Mouse (Mus musculus) C2C12 (cell line): ENCODE measurements around the gene Atp6v1a. TPM values are rescaled to one million over a fixed set of nuclear protein-coding genes. Genes with fewer than 3 reads are reported as not detected.

ENCODE experiments used
- H3K27me3 ChIP-seq: one replicate; pipeline ENCODE4 v1.6.1; 2011; ENCODE audit not compliant: control insufficient read depth, insufficient read depth, insufficient read length
- H3K36me3 ChIP-seq: one replicate; pipeline ENCODE4 v1.6.1; 2011; ENCODE audit not compliant: control insufficient read depth, insufficient read depth
- H3K4me3 ChIP-seq: one replicate; pipeline ENCODE4 v1.5.1; 2011; ENCODE audit warnings: mild to moderate bottlenecking, control low read depth; ENCODE audit not compliant: poor library complexity, insufficient read depth, severe bottlenecking
- H3K79me2 ChIP-seq: one replicate; pipeline ENCODE4 v1.6.1; 2011; ENCODE audit not compliant: control insufficient read depth, insufficient read depth
- H3K79me3 ChIP-seq: one replicate; pipeline ENCODE4 v1.6.1; 2011; ENCODE audit warnings: low read depth, control low read depth
- H3ac ChIP-seq: one replicate; pipeline ENCODE3; 2011; ENCODE audit warnings: low read depth; ENCODE audit not compliant: control insufficient read depth, insufficient read length
- CEBPB ChIP-seq: IDR thresholded peaks from one replicate; pipeline ENCODE4 v1.6.1; 2011; ENCODE audit warnings: low read depth, mild to moderate bottlenecking, control low read depth, moderate library complexity
- CTCF ChIP-seq: IDR thresholded peaks from one replicate; pipeline ENCODE4 v1.5.1; 2011; ENCODE audit not compliant: control insufficient read depth, insufficient read depth, insufficient read length
- FOSL1 ChIP-seq: IDR thresholded peaks from one replicate; pipeline ENCODE4 v1.8.0; 2011; ENCODE audit warnings: mild to moderate bottlenecking, low read length; ENCODE audit not compliant: poor library complexity, insufficient read depth, severe bottlenecking
- MAX ChIP-seq: IDR thresholded peaks from one replicate; pipeline ENCODE4 v1.6.1; 2011; ENCODE audit warnings: mild to moderate bottlenecking, control low read depth
- MYOD1 ChIP-seq: IDR thresholded peaks from one replicate; pipeline ENCODE4 v1.6.1; 2011; ENCODE audit warnings: low read depth; ENCODE audit not compliant: control insufficient read depth, insufficient read length
- MYOG ChIP-seq: IDR thresholded peaks from one replicate; pipeline ENCODE4 v1.6.1; 2011; ENCODE audit not compliant: control insufficient read depth, insufficient read length; ENCODE audit errors: extremely low read depth
- USF1 ChIP-seq: IDR thresholded peaks from one replicate; pipeline ENCODE4 v1.6.1; 2011; ENCODE audit warnings: low read depth, mild to moderate bottlenecking, control low read depth, moderate library complexity
- polyA plus RNA-seq: library from polyadenylated mRNA; unstranded; fragments of >200 nt; fragmentation: generic; extraction: Trizol; gene quantifications from one replicate; pipeline ENCODE4 v1.2.1, GENCODE M21; 2012; ENCODE audit warnings: missing spikeins

Atp6v1a gene
- polyA plus RNA-seq, 1 experiment, result 29.1 TPM

DNA sequence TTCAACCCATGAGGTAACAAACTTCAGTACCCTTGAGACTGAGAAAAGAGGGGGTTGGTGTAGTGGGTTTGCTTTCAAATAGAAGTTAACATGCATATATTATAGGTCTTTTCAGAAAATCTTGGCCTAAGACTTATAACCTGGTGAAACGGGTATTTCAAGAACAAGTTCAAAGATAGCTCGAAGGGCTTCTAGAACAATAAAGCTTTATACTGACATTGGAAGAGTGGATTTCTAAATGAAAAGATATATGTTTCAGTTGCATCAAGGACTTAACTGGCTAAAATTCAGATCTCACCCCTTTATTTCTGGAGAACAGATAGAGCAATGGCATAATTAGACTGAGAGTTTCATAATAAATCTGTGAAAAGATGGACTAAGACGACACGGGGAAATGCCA lies 29.5 kb upstream of the Atp6v1a start:
- H3K27me3 ChIP-seq, result no peaks in the 10 kb centered on the region
- TF ChIP-seq CEBPB, result no peak
- TF ChIP-seq MYOG, result no peak
- no peak for TF ChIP-seq MYOD1
- no peak for TF ChIP-seq FOSL1
- no peak for TF ChIP-seq USF1
- no peak for TF ChIP-seq MAX
- TF ChIP-seq CTCF, result no peak
- H3K36me3 ChIP-seq, result no peaks in the 10 kb centered on the region
- peaks cover 4% of the 10 kb centered on the region for H3K79me2 ChIP-seq
- H3K79me3 ChIP-seq, result no peaks in the 10 kb centered on the region
- no peak overlapping the region for H3ac ChIP-seq
- no peak overlapping the region for H3K4me3 ChIP-seq

DNA sequence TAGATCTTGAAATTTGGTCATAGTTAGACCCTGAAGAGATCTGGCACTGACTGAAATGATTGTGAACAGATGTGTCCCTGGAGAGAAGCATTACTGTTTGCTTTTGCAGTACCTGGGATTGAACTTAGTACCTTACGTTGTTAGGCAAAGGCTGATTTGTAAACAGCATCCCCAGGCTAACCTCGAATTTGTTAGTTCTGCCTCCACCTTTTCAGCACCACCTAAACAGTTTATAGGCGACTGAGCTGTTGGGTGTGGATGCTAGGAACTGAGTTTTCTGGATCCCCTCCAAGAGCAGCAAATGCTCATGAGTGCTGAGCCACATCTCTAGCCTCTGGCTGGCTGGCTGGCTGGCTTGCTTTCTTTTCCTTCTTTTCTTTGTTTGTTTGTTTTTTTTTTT lies 25.7 kb upstream of the Atp6v1a start:
- TF ChIP-seq MYOG (no peak), CEBPB (no peak), MYOD1 (no peak), FOSL1 (no peak), CTCF (no peak), MAX (no peak), USF1 (no peak)
- H3K36me3 ChIP-seq, result peaks cover 33% of the 10 kb centered on the region
- no peak overlapping the region for H3ac ChIP-seq
- H3K27me3 ChIP-seq, result no peaks in the 10 kb centered on the region
- H3K79me2 ChIP-seq, result no peaks in the 10 kb centered on the region
- H3K4me3 ChIP-seq, result no peak overlapping the region
- H3K79me3 ChIP-seq, result no peaks in the 10 kb centered on the region

DNA sequence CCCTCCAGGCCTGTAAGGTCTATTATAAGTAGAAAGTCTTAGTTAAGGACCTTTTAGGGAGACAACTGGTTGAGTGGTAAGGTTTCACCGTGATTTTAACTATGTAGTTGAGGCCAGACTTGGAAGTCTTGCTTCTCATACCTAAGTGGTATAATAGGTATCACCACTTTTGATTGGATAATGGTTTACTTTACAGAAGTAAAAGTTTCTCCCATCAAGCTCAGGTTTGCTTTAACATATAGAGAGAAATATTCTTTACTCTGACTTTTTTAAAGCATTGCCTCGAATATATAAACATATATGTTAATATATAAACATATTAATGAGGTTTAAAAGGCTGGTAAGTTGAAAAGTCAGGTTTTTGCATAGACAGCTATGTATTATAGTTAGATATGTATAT lies 24.3 kb upstream of the Atp6v1a start:
- Histone ChIP-seq H3K79me3 (peaks cover 2% of the 10 kb centered on the region), H3K36me3 (peaks cover 46% of the 10 kb centered on the region), H3K79me2 (no peaks in the 10 kb centered on the region), H3ac (no peak overlapping the region), H3K4me3 (no peak overlapping the region), H3K27me3 (no peaks in the 10 kb centered on the region)
- no peak for TF ChIP-seq FOSL1
- no peak for TF ChIP-seq MYOG
- no peak for TF ChIP-seq CEBPB
- TF ChIP-seq MYOD1, result no peak
- no peak for TF ChIP-seq CTCF
- TF ChIP-seq USF1, result no peak
- TF ChIP-seq MAX, result no peak

DNA sequence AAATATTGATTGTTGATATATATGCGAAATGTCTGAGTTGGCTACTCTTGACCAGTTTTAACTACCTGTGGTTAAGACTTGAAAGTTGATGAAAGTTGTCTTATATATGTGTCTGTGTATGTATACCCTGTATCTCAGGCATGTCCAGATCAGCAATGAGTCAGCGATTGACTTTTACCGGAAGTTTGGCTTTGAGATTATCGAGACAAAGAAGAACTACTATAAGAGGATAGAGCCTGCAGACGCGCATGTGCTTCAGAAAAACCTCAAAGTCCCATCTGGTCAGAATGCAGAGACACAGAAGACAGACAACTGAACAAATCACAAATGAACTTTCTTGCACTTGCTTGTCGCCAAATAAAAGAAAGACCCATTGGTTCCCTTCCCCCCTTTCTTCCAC lies 19.8 kb upstream of the Atp6v1a start:
- Histone ChIP-seq H3K79me2 (peaks cover 29% of the 10 kb centered on the region), H3K79me3 (peaks cover 24% of the 10 kb centered on the region), H3K27me3 (no peaks in the 10 kb centered on the region), H3K36me3 (peaks cover 72% of the 10 kb centered on the region), H3ac (no peak overlapping the region), H3K4me3 (no peak overlapping the region)
- TF ChIP-seq CTCF, result no peak
- TF ChIP-seq FOSL1, result no peak
- TF ChIP-seq MYOD1, result no peak
- TF ChIP-seq USF1, result no peak
- no peak for TF ChIP-seq CEBPB
- no peak for TF ChIP-seq MAX
- no peak for TF ChIP-seq MYOG

DNA sequence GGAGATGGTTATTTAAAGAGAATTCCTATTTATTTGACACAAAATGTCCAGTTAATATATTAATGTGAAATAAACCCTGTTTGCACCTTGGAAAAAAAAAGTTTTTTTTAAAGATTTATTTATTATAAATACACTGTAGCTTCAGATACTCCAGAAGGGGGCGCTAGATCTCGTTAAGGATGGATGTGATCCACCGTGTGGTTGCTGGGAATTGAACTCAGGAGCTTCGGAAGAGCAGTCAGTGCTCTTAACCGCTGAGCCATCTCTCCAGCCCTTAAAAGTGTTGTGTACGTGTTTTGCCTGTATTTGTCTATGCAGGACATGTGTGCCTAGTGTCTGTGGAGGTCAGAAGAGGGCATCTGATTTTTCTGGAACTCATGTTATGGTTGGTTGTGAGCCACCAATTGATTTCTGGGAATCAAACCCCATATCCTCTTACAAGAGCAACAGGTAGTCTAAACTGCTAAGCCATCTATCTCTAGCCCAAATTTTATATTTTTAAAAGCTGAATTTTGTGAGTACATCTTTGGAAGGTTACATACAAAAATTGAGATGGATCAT lies 15.1 kb upstream of the Atp6v1a start:
- peaks cover 33% of the 10 kb centered on the region for H3K36me3 ChIP-seq
- peaks cover 62% of the 10 kb centered on the region for H3K79me3 ChIP-seq
- H3K4me3 ChIP-seq, result no peak overlapping the region
- H3ac ChIP-seq, result no peak overlapping the region
- TF ChIP-seq MYOG (no peak), MAX (no peak), CEBPB (no peak), FOSL1 (no peak), USF1 (no peak), CTCF (no peak), MYOD1 (no peak)
- H3K27me3 ChIP-seq, result no peaks in the 10 kb centered on the region
- H3K79me2 ChIP-seq, result peaks cover 74% of the 10 kb centered on the region

DNA sequence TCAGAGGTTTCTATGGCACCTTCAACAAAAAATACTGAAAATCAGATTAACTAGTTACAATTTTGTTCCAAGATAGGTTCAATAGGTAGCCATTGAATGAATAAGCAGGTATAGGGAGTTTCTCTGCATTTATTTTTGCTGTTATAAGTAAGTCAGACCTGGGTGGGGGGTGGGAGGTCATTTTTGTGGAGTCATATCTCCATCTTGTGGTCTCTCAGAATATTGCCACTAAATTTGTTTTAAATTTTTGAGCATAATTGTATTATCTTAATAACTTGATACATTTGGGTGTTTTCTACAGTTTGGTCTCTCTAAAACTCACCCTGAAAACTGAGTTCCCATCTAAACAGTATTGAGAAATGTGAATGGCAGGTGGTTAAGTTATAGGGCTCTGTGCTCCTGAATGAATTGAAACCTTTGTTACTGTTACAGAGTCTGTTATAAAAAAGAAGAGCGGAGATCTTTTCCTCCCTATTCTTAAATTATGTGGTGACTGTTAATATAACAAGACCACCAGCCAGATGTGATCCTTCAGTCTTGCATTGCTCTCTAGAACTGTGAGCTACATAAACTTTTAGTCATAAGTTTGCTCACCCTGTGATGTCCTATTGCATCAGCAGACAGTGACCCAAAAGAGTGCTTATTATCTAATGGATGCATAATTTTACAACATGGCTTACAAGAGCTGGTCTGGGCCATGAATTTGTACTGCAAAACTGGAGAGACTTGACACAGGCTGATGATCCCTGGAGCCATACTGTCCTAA lies 9.7 kb upstream of the Atp6v1a start:
- Histone ChIP-seq H3K79me2 (peaks cover 98% of the 10 kb centered on the region), H3K36me3 (peaks cover 17% of the 10 kb centered on the region), H3ac (no peak overlapping the region), H3K4me3 (no peak overlapping the region), H3K79me3 (peaks cover 90% of the 10 kb centered on the region), H3K27me3 (no peaks in the 10 kb centered on the region)
- TF ChIP-seq MAX, result no peak
- no peak for TF ChIP-seq FOSL1
- no peak for TF ChIP-seq CTCF
- no peak for TF ChIP-seq CEBPB
- TF ChIP-seq USF1, result no peak
- TF ChIP-seq MYOG, result no peak
- no peak for TF ChIP-seq MYOD1
